Mouse (Mus musculus): Measurements from ENCODE around the gene Stk38l.
"Not testable (repeated sequence)": the region's sequence is repeated elsewhere in the genome, so short reads cannot be mapped to it uniquely, and the experiment has no call there.

Gene Stk38l

DNA sequence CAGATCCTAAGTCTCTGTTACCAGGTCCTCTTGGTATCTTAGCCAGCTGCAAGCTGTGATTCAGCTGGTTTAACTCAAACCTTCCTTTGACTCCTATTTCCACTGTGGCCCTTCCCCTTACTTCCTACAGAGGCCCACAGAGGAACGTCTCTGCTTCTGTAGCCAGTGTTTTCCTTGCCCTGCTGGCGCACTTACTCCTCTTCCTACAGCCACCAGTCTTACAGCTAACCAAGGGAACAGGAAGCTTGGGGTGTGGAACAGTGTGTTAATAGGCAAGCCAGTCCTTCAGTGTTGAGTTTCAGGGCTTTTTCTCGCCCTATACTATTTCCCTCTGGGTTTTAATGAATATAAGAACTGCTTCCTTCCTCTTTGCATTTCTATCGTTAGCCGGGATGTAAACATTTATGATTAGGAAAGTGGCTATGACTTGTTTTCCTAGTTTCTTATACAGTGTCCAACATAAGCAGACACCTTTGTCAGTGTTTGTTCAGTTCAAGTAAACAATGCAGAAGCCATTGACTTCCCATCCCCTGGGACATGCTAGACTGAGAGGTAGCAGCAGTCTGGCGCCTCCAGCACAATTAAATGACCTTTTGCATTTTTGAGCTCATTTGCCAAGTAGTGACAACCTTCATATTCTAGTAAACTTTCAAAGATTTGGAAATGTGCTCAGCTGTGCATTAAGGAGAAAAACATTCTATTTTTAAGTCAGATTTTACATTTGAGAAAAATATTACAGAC is 45.4 kb downstream of the Stk38l start:
- no peak for DNase-seq (ENCODE audit: low read depth)

DNA sequence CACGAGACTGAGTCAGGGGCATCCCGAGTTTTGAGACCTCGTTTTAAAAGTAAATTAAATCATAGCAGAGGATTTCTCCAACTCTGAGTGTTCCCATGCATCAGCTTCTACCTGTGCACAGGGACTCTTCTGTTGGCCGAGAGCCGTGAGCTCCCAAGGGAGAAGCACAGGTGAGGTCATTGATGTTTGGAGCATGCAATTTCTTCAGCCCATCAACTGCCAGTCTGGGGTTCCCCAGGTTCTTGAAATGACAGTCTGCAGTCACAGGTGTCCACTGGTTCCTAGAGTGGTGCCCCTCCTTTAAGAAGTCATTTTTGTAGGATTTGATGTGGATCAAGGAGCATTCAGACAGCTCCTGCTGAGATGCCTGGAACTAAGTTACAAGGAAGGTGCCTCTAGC is 46.0 kb downstream of the Stk38l start:
- DNase-seq (ENCODE audit: low read depth) = no peak

DNA sequence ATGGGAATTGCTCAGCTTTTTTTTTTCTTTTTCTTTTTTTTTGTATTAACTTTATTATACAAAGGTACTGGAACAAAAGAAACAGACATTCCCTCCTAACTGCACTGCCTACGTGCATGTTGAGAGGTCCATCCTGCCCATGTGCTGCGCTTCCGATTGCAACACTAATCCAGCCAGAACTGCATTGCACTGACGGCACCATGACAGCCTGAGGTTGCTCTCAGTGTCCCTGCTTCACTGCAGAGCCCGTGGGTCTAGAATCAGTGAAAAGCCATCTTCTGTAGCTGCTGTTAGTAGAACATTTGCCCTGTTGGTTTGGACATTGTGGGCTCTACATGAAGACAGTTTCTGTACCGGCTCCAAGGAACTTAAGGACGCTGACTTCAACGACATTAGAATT is 51.1 kb downstream of the Stk38l start:
- DNase-seq (ENCODE audit: low read depth) = not testable (repeated sequence)

GRCm38 (mm10) chr6:146776610-146777389 is 52.0 kb downstream of the Stk38l start:
- DNase-seq (ENCODE audit: low read depth) = peak; percentile 72

GRCm38 (mm10) chr6:146778055-146778454 is 53.3 kb downstream of the Stk38l start:
- DNase-seq (ENCODE audit: low read depth) = no peak

DNA sequence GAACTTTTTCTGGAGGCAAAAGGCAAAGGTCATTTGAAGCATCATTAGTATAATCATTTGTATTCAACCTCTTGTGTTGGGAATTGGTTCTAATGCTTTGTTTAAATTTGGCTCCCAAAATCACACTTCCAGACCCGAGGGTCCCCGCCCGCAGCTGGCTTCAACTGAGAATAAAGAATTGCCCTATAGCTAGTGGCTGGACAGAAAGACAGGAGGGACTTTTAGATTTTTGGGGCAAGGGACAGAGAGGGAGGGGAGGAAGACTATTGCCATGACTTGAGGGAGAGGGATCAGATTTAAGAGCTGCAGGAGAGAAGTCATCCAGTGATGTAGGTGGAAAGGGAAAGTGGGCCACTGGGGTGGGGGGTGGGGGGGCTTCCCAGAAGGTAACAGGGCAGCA is 56.8 kb downstream of the Stk38l start:
- no peak for DNase-seq (ENCODE audit: low read depth)

- peak; percentile 79 for DNase-seq (ENCODE audit: low read depth)
Measured at GRCm38 (mm10) chr6:146793527-146793926, 68.7 kb downstream of the Stk38l start.

DNA sequence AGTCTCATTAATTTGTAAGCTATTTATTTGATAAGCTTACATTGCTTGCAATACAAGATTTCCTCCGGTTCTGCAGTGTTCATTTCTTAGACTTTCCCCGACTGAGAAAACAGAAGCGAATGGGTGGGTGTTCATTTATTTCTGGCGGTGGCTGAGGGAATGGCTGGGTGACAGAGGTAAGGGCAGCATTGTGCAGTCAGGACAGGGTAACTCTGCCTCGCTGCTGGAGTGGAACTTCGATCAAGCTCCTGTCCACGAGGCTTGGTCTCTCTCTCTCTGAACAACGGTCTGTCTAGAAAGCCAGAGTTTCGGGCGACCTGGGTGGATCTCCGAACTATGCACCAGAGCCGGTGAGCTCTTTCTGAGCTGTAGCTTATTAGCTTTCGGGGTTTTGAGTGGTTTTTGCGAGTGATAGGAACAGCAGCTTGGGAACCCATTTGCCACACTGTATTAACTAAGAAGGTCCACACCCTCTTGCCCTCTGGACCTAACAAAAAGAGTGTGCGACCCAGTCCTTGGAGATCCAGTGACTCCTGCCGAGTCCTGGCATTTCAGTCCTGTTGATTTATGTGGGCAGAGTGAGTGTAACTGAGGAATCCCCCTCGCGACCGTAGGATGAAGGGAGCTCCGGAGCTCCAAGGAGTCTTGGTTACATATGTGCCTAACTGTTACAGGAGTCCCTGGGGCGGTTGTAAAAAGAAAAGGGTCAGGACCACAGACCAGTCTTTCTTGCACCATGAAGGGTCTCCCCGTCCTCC is 70.5 kb downstream of the Stk38l start:
- no peak for DNase-seq (ENCODE audit: low read depth)

DNA sequence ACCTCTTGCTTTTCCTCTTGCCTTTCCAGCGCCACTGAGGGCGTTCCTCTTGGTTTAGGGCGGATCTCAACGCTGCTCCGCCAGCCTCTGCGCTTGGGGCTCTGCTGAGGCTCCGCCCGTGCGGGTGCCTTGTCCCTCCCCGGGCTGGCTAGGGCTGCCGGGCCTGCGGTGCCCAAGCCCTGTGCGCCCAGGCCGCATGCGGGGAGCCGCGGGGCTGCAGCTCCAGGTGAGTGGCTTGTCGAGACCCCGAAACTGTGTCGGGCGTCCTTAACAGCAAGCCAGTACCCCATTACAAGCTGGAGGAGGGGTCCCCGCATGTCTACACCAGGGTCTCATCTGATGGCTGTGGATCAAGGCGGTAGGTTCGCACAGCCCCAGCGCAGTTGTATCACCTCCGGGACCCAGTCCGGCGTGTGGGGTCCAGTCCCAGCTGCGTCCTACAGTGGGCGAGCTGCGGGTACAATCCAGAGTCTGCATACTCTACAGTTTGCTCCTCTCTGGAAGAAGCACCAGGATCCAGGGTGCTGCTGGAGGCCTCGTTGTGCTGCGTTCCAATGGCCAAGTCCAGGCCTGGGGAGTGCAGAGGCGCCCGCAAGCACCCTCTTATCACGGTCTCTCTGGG is 71.2 kb downstream of the Stk38l start, which contains the start of gene Arntl2:
Arntl2 (plus strand) TSS at position 132 of the 622 bp plus-strand sequence.
- peak; percentile 76 for DNase-seq (ENCODE audit: low read depth)

DNA sequence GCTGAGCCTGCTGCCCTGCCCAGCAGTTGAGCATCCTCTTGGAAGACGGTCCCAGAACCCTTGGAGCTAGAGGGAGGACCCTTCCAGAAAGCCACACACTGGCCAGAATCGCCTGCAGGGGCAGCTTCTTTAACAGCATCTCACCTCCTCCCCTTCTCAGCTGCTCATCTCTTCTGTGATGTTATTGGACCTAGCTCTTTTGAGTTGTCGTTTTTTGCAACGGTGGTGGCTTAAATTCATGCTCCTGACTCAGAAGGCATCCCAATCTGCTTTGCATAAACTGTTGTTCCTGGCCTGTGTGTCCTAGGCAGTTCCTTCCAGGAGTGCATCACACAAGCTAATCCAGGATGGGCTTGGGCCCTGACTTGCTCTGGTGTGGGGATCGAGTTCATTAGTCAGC is 72.7 kb downstream of the Stk38l start:
- DNase-seq (ENCODE audit: low read depth) = no peak

- no peak for DNase-seq (ENCODE audit: low read depth)
Measured at GRCm38 (mm10) chr6:146809991-146810390, 85.2 kb downstream of the Stk38l start.

DNA sequence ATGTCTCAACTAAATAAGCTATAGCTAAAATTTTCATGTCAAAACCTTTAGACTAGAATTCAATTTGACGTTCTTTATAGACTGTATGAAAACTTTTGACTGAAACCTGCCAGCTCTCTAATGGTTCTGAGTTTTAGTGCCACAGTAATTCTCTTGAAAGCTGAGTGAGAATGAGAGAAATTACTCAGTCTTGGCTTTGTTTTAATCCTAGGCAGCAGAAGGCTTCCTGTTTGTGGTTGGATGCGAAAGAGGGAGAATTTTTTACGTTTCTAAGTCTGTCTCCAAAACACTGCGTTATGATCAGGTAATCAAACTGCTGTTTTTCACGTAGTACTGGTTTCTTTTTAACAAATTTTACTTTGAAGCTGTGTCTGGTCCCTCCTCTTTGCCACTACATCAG is 88.2 kb downstream of the Stk38l start:
- DNase-seq (ENCODE audit: low read depth) = no peak

- DNase-seq (ENCODE audit: low read depth) = no peak
Measured at GRCm38 (mm10) chr6:146820177-146820965, 95.6 kb downstream of the Stk38l start.

DNA sequence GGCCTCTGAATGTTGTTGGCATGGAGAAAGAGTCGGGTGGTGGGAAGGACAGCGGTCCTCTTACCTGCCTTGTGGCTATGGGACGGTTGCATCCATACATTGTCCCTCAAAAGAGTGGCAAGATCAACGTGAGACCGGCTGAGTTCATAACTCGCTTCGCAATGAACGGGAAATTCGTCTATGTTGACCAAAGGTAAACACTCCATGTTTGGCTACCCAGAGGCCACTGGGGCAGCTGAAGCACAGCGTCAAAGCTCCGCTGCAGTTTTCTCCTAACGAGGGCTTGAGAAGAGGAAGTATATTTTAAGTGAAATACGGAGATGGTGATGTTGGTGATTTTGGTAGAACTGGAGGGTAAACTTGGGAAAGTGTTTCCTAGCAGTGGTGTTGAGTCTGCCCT is 97.2 kb downstream of the Stk38l start:
- no peak for DNase-seq (ENCODE audit: low read depth)

GRCm38 (mm10) chr6:146824727-146825486 is 100.1 kb downstream of the Stk38l start:
- DNase-seq (ENCODE audit: low read depth) = peak; percentile 81

DNA sequence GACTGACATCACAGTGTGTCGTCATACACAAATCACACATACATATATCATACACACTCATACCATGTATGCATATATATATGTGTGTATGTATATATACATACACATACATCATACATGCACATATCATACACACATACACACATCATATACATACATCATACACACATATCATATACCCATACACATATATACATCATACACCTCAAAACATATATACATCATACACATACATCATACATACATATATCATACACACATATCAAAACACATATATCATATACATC is 100.6 kb downstream of the Stk38l start:
- DNase-seq (ENCODE audit: low read depth) = no peak

All from NIH3T3 (cell line).